Mouse (Mus musculus) thymus, postnatal 36 days (tissue): ENCODE measurements around the gene Mbtd1.
A peak's percentile ranks its signal among the peaks of the same experiment; 100 is the strongest.

Experiments
- DNase-seq, 2 experiments: peaks; one replicate each; pipeline ENCODE4 v3.0.0; 2022; ENCODE audit warnings: mixed read lengths in 2 of 2

Mbtd1 gene

DNA sequence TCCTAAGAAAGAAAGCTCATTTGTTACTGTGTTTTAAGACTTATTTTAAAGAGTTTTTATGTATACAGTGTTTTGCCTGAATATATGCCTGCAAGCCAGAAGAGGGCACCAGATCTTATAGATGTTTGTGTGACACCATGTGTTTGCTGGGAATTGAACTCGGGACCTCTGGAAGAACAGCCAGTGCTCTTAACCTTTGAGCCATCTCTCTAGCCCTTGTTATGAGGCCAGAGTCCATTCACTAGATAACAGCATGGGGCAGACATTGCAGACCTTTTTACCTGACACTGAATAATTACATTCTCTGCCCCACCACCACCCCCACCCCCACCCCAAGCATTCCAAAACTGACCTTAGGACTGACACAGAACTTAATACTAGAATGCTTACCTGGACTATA is 64.4 kb downstream of the Mbtd1 start:
- no peak for DNase-seq

DNA sequence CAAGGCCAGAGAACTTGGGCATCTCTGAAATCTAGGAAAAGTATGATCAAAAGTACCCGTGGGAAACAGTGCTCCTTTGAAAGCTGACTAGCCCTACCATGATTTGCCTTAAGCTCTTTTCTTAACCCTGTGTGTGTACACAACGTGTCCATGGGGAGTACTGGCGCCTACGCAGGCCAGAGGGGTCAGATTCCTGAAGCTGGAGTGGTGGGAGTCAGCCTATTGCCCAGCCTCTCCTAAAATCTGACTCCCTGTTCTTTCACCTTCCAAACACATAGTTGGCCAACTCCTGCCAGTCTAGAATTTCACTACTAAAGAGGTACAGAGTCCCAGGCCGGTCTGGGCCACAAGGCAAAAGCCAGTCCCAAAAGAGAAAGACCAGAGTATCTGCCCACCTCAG is 66.7 kb downstream of the Mbtd1 start:
- DNase-seq, result no peak

DNA sequence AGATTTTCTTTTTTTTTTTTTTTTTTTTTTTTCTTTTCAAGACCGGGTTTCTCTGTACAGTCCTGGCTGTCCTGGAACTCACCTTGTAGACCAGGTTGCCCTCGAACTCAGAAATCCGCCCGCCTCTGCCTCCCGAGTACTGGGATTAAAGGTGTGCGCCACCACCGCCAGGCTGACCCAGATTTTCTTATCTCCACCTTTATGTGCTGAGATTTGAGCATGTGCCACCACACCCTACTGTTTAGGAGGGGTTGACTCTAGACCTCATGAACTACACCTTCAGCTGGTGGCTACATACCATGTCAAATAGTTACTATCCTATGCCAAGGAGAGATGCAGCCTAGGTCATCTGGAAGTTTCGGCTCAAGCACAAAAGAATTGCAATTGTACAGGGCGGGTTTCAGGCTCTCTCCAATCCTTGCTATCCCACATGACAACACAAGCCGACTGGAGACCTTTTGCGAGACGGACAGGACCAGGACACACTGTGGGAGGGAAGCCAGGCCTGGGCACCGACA is 69.1 kb downstream of the Mbtd1 start:
- DNase-seq, result no peak

DNA sequence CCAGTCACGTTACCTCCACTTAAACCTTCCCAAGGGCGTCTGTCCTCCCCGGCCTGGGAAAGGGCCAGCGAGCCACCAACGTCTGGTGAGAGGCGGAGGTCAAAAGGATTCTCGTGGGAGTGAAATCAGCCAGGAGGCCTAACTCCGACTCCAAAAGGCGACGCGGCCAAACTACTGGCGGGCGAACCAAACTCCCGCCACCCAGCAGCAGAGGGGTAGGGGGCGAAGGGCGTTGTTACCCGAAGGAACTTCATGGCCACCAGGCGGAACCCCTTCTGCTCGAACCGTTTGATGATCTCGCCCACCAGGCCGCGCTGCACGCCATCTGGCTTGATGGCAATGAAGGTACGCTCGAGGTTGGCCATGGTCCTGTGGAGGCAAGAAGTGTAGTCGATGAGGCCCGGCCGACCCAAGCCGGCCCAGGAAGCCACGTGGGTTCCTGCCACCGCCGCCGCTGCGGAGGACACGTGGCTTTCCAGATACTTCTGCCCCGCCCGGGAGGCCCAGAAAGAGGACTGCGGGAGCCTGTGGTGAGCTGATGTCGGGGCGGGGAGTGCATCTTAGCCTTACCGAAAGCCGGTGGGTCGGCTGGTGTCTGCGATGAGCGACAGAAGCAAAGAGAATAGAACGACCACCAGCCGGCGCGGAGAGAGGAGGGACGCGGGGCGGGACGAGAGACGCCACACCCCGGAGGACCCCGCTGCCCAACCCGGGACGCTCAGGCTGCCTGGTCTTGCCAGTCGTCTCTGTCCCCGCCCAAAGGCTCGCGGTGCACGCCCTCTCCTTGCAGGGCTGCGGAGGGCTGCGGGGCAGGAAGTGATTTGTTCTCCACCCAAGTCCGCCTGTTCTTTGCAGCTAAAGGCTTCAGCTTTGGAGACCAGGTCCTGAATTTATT is 69.9 kb downstream of the Mbtd1 start:
- peak; percentile 91 to 96 for DNase-seq

DNA sequence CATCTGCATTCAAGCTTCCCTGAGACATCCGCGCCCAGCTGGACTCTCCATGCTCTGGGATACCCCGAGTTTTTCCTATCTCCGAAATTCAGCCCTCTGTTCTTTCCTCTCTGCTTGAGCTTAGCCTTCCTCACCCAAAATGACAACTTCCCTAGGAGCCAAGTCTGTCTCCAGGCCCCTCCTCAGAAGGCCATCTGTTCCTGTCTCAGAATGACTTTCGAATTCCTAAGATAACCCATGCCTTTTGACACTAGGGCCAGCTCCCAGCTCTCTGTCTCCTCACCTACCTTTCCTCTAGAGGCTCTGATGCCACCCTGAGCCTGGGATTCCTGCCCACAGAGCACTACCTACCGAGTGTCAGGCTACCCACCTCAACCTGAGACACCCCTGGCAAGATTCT is 70.5 kb downstream of the Mbtd1 start, which contains the start of gene Nme2:
Nme2 (minus strand) TSS at position 101 of the 400 bp plus-strand sequence.
- DNase-seq, result no peak

DNA sequence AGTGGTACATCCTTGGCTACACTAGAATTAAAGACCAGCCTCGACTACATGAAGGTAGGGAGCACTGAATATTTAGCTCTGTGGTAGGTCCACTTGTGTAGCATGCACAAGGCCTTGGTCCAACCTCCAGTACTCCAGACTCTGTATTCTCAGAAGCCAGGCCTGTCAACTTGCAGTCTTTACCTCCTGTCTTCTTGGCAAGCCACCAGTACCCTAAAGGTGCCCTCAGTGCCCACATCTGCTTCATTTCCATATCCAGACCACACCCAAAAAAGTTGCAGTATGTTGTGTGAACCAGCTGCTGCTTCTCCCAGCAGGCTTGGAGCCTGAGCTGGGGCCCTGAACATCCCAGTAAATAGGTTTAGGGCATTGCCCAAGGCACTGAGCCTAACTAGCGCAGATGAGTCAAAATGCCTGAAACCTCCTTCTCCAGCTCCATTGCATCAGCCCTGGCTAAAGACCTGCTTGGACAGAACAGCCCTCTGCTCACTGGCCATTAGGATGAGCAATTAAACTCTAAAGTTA is 71.4 kb downstream of the Mbtd1 start:
- DNase-seq, result no peak

DNA sequence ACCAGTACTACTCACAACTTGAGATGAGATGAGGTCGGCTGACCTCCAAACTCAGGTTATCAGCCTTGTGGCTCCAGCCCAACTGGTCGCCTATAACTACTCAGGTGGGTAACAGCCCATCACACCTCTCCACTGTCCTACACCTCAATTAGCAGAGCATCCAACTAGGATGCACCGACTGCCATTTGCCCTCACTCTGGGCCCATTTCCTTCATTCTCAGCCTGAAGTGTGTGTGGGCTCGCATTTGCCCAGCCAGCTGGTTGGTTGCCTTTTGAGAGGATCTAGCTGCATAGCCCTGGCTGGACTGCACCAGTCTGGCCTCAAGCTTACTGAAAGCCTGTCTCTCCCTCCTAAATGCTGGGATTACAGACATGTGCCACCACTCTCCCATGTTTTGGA is 72.1 kb downstream of the Mbtd1 start:
- no peak for DNase-seq

DNA sequence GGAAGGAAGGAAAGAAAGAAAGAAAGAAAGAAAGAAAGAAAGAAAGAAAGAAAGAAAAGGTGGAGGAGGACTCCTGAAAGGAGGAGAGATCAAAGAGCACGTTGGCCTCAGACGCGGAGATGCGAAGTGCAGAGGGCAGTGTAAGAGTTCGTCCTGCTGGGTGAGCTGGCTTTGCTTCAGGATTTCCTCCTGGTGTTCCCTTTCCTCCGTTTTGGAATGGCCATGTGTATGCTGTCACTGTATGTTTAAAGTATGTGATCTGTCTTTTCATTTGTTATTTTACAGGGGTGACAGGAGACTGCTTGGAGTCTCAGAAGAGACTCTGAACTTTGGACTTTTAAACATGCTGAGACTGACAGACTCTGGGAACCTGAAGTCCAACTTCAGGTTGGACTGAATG is 75.8 kb downstream of the Mbtd1 start:
- no peak for DNase-seq

DNA sequence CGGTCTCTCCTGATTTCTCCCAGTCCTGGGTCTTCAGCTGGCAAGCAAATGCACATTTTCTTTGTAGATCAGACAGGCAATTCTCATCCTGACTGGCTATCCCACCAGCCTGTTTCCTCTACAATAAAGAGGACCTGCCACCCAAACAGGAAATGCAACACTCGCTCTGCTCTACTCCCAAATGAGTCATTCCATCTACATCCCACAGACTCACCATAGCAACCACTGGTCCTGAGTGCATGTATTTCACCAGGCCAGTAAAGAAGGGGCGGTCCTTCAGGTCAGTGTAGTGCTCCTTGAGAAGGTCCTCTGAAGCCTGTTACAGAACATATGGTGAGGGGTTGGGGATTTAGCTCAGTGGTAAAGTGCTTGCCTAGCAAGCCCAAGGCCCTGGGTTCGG is 77.4 kb downstream of the Mbtd1 start:
- no peak for DNase-seq

DNA sequence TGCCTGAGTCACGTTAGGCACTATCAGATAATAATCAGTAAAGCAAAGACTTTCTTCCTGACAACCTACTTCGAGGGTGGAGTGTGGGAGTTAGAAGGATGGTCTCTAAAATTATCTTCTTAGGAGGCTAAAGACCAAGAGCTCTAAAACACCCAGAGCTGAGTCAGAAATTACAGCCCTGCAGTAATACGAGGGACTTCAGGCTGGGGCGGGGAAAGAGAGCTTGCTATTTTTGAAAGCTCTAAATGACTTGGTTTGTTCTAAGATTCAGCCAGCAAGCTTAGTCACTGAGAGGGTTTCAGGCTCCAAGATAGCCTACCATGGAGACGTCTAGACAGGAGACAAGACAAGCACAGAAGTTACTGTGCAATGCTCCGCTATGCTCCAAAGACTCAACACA is 79.7 kb downstream of the Mbtd1 start:
- DNase-seq, result no peak

DNA sequence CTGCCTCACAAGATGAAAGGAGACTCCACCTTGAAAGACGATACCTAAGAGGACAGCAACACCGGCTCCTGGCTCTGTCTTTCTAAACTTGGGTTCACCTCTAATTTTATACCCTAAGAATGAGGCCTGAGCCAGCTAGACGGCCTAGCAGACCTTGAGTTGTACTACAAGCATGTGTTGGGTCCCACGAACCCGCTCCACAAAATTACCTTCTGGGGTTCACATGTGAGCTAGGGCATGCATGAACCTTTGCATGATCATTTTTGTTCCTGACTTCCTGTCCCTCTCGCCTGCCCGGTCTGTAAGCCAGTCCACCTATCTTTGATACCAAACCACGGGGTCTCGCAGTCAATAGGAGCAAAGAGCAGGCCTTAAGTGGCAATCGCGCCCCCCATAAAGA is 81.7 kb downstream of the Mbtd1 start:
- DNase-seq, result peak; percentile 5 to 14

DNA sequence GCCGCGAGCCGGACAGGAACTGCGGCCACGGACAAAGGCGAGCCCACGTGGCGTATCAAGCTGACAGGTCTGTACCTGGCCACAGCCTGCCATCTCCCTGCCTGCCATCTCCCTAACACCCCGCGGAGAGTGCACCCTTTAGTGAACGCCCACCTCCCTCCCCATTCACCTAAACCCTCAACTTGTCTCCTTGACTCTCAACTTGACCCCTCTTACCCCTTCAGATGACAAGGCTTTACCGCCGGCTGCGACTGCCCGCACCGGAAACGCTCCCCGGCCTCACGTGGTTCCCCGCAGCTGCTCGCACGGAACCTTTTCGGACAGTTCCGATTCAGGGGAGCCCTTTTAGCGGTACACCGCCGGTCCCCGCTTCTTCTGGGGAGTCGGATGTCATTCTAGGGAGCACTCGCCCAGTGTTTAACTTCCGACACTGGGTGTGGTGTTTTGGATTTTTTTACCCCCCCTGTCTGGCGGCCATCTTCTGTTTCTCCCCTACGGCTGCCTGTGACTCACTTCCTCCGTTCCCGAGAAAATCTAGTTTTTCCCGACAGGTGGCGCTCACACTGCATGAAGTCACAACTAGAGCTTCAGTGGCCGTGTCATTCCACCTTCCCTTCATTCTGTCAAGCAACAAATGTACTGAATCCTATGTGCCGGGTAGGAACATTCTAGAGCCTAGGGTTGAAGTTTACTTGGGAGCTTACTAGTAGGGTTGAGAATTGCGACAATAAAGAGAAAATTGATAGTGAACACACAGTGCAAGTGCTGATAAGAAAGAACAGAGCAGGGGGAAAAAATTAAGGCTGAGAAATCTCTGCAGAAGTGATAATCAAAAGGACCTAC is 82.6 kb downstream of the Mbtd1 start, which contains the start of the genes Gm20390 and Nme1:
Gm20390 (minus strand) TSS at position 289 of the 843 bp plus-strand sequence.
Nme1 (minus strand) TSS at position 517 of the 843 bp plus-strand sequence.
- peak; percentile 96 to 99 for DNase-seq

DNA sequence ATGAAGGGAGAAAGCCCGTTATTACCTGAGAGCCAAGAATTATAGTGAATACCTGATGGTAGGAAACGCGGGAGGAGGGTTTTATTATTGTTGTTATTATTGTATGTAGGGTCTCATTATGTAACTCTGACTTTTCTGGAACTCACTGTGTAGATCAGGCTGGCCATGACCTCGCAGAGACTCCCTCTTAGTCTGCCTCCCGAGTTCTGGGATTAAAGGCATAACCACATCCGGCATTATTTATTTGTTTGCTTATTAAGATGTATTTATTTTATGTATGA is 83.1 kb downstream of the Mbtd1 start:
- no peak for DNase-seq

DNA sequence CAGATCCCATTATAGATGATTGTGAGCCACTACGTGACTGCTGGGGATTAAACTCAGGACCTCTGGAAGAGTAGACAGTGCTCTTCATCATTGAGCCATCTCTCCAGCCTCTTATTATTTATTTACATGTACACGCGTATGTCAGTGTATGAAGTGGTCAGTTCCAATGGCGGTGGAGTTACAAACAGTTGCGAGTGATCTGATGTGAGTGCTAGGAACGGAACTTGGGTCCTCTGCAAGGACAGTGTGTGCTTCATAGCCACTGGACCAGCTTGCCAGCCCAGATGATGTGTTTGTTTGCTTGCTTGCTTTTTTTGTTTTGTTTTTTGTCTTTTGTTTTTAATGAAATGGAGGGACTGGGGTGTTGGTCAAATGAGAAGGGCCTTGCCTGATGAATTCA is 83.5 kb downstream of the Mbtd1 start:
- no peak for DNase-seq

DNA sequence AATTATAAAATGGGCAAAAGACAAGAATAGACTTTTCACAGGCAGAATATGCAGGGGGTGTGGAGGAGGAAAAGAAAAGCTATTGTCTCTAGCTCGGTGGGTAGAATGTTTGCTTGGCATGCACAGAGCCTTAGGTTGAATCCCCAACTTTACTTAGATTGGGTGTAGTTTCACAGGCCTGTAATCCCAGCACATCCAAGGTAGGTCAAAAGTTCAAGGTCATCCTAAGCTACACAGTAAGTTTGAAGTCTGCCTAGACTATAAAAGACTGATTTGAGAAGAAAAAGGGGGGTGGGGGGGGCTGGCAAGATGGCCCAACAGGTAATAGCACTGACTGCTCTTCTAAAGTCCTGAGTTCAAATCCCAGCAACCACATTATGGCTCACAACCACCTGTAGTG is 84.1 kb downstream of the Mbtd1 start:
- no peak for DNase-seq

DNA sequence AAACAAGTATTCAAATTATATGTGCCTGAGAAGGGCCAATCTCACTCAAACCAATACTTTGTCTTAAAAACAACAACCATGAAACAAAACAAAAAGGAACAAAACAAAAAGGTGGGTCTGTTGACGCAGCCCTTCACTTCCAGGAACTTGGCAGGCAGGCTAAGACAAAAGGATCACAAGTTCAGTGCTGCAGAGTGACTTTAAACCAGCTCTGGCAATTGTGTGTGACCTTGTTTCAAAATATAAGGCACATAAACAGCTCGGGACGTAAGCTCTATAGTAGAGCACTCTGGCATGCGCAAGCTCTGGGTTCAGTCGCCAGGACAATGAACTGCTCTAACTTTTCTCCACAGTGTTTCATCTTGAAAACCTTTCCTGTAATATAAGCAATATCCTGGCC is 87.3 kb downstream of the Mbtd1 start:
- DNase-seq, result no peak

DNA sequence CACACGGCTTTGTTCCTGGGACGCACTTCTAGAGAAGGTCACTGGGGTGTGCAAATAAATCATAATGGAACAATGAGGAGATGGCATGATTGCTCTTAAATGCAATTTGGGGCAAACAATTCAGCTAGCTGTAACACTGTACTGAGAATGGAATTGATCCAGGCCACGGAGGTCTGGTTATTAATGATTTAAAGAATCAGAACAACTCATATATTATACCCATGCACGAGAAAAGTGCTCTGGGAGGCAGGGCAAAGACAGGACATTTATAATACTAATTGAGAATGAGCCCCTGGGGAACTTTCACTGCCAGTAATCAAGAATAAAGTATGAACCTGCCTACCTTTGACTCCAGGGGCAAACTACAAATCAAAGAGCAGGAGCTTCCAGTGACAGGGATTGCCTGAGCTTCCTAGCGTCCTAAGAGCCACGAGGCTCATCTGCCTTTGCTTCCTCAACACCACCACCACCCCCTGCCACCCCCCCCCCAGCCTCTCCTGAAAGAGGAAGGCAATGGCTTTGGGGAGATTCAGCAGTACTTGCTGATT is 93.9 kb downstream of the Mbtd1 start:
- DNase-seq, result no peak

DNA sequence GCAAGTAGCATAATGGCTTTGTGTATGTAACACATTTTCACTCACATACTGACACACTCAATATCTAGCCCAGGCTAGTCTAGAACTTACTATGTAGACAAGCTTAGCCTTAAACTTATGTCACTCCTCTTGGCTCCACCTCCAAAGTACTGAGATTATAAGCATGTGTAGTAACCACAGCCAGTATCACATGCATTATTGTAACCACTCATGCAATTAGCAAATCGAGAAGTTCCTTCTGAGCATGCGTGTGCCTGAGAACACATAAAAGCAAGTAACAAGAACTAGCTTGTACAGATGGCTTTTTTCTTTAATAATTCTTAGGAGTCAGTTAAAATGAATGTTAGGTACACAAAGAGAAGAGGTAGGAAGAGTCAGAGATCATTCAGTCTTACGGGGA is 99.0 kb downstream of the Mbtd1 start:
- no peak for DNase-seq

DNA sequence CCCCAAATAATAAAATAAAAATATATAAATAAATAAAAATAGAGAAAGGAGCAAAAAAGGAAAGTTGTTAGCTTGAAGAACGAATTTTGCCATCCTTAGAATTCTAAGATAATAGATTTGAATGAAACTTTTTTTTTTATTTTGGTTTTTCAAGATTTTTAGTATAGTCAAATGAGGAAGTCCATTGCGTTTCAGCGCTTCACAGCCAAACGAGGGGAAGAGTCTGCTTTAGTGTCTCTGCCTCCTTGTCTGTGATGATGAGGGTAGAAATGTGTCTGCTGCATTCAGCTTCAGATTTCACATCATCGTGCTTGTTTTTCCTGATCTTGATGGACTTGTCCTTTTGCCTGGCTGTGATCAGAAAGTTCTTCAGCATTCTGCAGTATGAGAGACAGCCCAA is 99.6 kb downstream of the Mbtd1 start:
- no peak for DNase-seq

DNA sequence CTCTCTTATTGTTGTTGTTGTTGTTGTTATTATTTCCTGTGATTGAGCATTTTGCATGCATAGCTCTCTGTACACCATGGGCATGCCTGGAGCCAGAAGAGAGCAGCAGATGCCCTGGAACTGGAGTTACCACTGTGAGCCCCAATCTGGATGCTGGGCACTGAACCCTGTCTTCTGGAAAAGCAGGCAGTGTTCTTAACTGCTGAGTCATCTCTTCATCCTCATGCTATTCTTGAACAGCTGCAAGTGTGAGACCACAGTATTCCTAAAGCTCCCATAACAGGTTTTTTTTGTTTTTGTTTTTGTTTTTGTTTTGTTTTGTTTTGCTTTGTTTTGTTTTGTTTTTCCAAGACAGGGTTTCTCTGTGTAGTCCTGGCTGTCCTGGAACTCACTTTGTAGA is 100.6 kb downstream of the Mbtd1 start:
- DNase-seq, result no peak

DNA sequence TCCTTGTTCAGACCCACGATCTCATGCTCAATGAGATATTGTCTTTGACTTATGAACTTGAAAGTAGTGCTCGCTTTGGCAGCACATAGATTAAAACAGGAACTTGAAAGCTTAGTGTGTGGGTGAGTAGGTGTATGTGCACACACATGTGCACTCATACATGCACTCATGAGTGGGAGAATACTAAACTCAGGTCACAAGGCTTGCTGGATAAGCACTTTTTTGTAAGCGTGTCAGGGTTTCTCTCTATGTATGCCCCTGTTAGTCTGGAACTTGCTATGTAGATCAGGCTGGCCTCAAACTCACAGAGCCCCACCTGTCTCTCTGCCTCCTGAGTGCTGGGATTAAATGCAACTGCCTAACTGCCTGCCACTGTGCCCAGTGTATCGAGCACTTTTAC is 101.4 kb downstream of the Mbtd1 start:
- DNase-seq, result no peak

DNA sequence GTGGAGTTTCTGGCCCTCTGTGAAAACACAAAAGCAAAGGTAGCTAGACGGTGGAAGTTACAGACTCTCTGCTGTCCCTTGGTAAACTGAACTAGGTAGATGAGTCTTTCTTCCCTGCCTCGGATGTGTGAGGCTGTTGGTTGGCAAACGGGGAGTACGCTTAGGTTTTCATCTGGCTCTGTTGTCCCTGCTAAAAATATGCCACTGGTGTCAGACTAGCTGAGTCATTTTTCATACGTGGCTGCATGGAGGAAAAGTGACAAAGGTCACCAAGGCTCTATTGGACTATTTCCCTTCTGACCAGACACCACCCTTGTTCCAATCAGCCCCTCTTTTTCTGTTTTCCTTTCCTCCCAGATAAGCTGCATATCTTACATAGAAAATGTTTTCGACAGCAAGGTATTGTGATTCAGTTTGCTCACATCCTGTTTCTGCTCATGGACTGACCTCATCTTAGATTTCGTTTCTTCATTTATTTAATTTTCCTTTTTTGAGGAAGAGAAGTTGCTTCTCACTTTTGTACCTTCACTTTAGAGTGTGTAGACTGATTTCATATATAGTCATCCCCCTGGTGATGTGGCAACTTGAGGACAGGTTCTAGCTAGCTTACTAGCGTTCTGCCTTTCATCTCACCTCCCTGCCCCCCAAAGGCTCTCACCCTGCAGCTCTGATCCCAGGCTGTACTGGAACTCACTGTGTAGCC is 102.1 kb downstream of the Mbtd1 start:
- DNase-seq, result no peak
